Mouse (Mus musculus): Measurements from ENCODE around the gene Inpp5k.
"Not testable (repeated sequence)": the region's sequence is repeated elsewhere in the genome, so short reads cannot be mapped to it uniquely, and the experiment has no call there.

Gene Inpp5k

GRCm38 (mm10) chr11:75630645-75631229, at the start of gene Inpp5k:
Inpp5k (plus strand) TSS chr11:75630988.
- peak; percentile 95 for DNase-seq

GRCm38 (mm10) chr11:75581495-75582149, 49.2 kb upstream of the Inpp5k start:
- no peak for DNase-seq

- DNase-seq: no peak
Measured at GRCm38 (mm10) chr11:75583521-75583920, 47.3 kb upstream of the Inpp5k start.

- DNase-seq: no peak
Measured at GRCm38 (mm10) chr11:75585061-75585460, 45.7 kb upstream of the Inpp5k start.

- DNase-seq: no peak
Measured at GRCm38 (mm10) chr11:75585978-75586377, 44.8 kb upstream of the Inpp5k start.

- DNase-seq: no peak
Measured at GRCm38 (mm10) chr11:75586963-75587362, 43.8 kb upstream of the Inpp5k start.

GRCm38 (mm10) chr11:75587493-75588284, 43.1 kb upstream of the Inpp5k start, which contains the start of gene Pitpna:
Pitpna (plus strand) TSS chr11:75588097.
- peak; percentile 95 for DNase-seq

GRCm38 (mm10) chr11:75588285-75588941, 42.4 kb upstream of the Inpp5k start:
- no peak for DNase-seq

GRCm38 (mm10) chr11:75592612-75593011, 38.2 kb upstream of the Inpp5k start:
- DNase-seq: no peak

GRCm38 (mm10) chr11:75594431-75594830, 36.4 kb upstream of the Inpp5k start:
- DNase-seq: no peak

GRCm38 (mm10) chr11:75595404-75595803, 35.4 kb upstream of the Inpp5k start:
- DNase-seq: no peak

GRCm38 (mm10) chr11:75595816-75596215, 35.0 kb upstream of the Inpp5k start:
- no peak for DNase-seq

- DNase-seq: no peak
Measured at GRCm38 (mm10) chr11:75596726-75597255, 34.0 kb upstream of the Inpp5k start.

GRCm38 (mm10) chr11:75598004-75598403, 32.8 kb upstream of the Inpp5k start:
- no peak for DNase-seq

- not testable (repeated sequence) for DNase-seq
Measured at GRCm38 (mm10) chr11:75599802-75600201, 31.0 kb upstream of the Inpp5k start.

- no peak for DNase-seq
Measured at GRCm38 (mm10) chr11:75604826-75605225, 26.0 kb upstream of the Inpp5k start.

GRCm38 (mm10) chr11:75605318-75605717, 25.5 kb upstream of the Inpp5k start:
- no peak for DNase-seq

GRCm38 (mm10) chr11:75608776-75609175, 22.0 kb upstream of the Inpp5k start:
- DNase-seq: no peak

- DNase-seq: no peak
Measured at GRCm38 (mm10) chr11:75610021-75610420, 20.8 kb upstream of the Inpp5k start.

- no peak for DNase-seq
Measured at GRCm38 (mm10) chr11:75614769-75615168, 16.0 kb upstream of the Inpp5k start.

- DNase-seq: no peak
Measured at GRCm38 (mm10) chr11:75615556-75615955, 15.2 kb upstream of the Inpp5k start.

- no peak for DNase-seq
Measured at GRCm38 (mm10) chr11:75619133-75619532, 11.7 kb upstream of the Inpp5k start.
